Mouse (Mus musculus): Measurements from ENCODE around the gene Cuedc1.

Cuedc1 gene

GRCm38 (mm10) chr11:88241468-88242301 is 143.8 kb downstream of the Cuedc1 start:
- DNase-seq: peak; percentile 50

All from kidney, postnatal 14 days (tissue).